Mouse (Mus musculus) R1 (cell line): ENCODE results near the gene Pde4d.

Source experiments
- DNase-seq: peaks from one replicate; pipeline ENCODE4 v3.0.0-alpha.2; 2018; ENCODE audit warnings: low read depth, low spot score

Gene Pde4d

DNA sequence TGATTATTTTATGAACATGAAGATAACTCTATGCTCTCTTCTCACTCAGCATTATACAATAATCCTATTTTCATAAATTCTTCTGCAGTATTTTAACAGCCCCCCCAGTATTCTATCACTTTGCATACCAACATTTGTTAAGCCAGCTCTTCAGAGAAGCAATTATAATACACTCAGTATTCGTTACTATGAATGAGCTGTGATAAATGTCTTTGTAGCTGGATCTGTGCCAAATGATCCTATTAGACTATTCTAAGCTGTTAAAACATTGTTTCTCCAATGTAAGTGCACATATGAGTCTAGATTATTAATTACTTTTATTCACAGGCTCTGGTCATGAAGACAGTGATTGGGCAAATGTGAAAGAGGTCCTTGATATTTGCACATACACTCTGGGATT, 575.0 kb downstream of the Pde4d start:
- no peak for DNase-seq

DNA sequence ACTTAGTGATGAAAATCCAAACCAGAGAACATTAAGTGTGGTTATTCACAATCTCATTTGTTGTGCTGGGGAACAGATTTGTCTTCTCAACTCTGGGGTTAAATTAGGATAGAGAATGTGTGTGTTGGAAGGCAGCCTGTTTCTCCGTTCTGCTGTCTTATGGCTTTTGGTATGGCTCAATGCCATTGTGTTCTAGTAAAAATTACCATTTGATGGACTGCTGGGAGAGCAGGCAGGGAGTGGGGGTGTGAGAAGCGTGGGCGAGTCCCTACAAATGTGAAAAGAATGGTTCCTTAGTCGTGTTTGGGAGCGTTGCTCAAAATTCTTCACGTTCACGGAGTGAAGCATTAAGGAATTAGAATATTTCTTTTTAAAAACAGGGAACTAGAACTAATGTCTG, 597.4 kb downstream of the Pde4d start:
- no peak for DNase-seq

DNA sequence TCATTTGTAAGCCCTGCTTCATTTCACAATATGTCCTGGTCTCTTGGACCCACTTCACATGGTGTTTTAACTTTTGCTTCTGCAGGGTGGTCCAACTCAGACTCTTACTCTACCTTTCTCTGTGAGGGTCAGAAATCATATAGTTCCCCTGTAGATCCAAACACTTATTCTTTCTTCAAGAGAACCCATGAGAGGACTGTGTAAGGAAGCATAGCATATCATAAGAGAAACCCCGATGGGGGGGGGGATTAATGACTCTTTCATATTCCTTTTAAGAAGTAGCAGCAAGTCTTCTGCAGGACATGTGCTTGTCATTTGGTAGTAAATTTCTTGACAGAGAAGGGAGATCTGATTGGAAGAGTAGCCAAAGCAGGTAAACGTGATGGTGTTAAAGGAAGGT, 603.1 kb downstream of the Pde4d start:
- DNase-seq = no peak

DNA sequence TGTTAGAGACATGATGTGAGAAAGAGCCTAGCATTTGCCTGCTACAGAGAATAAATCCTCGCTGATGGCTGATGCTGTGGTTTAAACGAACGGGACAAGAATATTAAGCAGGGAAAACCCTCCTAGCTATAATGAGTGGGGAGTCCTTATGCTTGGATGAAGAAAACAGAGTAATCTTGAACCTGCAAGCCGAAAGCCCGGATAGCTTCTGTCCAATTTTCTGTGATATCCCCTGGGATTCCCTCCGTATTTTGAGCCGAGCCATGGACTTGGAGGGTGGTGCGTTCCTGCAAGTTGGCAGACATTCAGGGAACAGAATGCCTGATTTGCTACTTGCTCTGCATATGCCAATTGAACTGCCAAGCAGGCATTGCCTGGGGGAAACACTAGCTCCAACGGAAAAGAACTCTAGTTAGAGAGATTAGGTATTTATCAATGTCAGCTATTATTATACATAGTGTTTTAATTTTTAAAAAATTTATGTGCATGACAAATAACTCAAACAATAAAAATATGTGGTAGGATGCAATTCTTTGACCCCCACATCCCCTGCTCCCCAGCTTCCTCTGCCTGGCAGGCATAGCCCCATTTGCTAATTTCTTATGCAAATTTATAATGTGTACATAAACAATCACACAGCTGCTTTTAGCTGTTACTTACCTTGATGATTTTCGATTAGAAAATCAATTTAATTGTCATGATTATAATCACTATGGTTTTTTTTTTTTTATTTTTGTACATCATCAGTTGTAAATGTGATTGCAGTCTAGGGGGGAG, 603.7 kb downstream of the Pde4d start:
- no peak for DNase-seq

- no peak for DNase-seq
Measured at GRCm38 (mm10) chr13:109058045-109058444, 608.3 kb downstream of the Pde4d start.

DNA sequence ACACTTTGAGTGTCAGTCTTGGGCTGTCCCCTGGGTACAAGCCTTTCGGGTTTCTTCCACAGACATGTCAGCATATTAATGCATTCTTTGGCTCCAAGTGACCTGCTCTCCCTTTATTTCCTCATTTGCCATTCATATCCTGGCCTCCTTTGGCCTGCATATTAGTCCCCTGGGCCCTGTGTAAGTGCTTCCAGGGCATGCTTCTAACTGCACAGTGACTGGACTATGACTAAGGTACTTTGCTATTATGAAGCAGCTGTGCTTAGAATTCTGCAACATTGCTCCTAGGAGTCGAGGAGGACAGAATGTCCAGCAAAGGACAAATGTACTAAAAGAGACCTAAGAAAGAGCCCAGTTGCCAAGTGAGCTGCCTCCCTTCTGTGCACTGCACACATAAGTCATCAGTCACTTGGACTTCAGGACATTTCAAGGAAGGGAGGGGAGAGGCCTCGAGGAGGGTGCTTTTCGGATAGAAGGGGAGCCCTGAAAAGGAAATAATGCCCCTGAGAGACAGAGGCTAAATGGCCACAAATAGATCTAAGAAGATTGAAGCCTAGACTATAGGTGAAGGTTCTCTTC, 616.9 kb downstream of the Pde4d start:
- no peak for DNase-seq

- DNase-seq = no peak
Measured at GRCm38 (mm10) chr13:109068258-109069219, 618.8 kb downstream of the Pde4d start.

DNA sequence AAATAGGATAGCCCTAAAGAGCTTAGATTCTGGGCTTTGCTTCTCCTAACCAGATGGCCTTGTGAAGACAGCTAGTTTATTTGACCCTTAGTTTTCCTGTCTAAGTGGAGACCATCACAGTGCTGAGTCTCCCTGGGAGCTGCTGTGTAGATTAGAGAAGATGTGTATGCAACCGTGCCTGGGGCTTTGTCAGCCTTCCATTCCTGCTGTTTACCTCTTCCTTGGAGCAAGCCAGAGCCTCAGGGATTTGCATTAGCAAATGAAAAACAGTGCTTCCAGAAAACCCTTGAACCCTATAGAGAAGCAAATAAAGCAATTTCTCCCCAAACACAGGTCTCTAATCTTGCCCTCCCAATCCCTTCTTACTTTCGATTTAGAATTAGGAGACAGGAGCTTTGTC, 623.6 kb downstream of the Pde4d start:
- peak; percentile 85 for DNase-seq

GRCm38 (mm10) chr13:109074078-109074477, 624.3 kb downstream of the Pde4d start:
- DNase-seq = no peak

DNA sequence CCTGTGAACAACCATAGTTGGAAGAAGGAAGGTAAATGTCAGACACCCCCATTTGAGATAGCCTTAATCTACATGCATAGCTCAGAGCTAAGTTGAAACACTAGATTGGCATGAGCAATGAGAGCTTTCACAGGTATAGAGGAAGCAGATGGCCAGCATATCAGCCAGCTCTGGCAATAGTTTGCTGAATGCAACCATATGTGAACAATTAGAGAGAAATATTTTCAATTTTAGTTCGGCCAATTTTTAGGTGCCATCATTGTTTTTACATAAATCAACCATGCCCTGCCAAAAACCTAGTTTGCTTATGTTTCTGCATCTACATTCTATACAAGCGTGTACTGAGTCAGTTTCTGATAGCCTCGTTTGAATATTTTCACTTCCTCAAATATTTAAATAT, 642.9 kb downstream of the Pde4d start:
- no peak for DNase-seq

DNA sequence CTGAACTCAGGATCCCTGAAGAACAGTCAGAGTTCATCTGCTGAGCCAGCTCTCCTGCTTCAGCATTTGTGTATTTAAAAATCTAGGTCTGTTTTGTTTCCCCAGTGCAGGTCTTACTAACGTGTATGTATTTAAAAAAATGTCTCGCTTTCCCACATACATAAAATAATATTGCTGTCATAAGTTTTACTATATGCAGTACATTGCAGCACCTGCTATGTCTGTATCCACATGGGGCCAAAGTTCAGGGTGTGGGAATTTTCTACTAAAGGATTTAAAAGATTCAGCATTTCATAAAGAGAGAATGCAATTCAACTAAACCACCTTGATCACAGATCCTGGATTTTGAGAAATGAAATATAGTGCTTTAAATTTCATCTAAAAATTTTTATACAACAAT, 646.9 kb downstream of the Pde4d start:
- DNase-seq = no peak

- DNase-seq = peak; percentile 77
Measured at GRCm38 (mm10) chr13:109116004-109116341, 666.2 kb downstream of the Pde4d start.

DNA sequence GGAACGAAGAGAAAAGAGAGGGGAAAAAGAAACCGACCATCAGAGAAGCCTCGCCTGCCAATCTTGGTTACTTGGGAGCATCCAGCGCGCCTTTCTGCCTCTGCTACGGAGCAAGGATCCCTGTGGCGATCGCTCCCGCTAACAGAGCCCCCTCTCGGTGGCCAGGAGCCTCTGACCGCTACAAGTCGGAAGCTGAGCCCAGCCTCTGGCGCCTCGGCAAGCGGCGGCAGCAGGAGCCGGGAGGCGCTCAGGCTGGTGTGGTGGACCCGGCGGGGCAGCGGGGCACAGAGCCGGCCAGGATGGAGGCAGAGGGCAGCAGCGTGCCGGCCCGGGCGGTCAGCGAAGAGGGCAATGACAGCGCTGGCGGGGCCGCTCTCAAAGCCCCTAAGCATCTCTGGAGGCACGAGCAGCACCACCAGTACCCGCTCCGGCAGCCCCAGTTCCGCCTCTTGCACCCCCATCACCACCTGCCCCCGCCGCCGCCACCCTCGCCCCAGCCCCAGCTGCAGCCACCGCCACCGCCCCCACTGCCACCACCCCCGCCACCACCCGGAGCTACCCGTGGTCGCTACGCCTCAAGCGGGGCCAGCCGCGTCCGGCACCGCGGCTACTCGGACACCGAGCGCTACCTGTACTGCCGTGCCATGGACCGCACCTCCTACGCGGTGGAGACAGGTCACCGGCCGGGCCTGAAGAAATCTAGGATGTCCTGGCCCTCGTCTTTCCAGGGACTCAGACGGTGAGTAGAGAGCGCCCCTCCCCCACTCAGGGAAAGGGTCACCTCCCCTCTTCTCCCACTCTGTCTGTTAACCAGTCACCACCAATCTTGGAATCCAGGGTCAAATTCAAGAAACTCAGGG, 666.8 kb downstream of the Pde4d start:
- peak; percentile 14 for DNase-seq

- DNase-seq = peak; percentile 9
Measured at GRCm38 (mm10) chr13:109117210-109117791, 667.6 kb downstream of the Pde4d start.

DNA sequence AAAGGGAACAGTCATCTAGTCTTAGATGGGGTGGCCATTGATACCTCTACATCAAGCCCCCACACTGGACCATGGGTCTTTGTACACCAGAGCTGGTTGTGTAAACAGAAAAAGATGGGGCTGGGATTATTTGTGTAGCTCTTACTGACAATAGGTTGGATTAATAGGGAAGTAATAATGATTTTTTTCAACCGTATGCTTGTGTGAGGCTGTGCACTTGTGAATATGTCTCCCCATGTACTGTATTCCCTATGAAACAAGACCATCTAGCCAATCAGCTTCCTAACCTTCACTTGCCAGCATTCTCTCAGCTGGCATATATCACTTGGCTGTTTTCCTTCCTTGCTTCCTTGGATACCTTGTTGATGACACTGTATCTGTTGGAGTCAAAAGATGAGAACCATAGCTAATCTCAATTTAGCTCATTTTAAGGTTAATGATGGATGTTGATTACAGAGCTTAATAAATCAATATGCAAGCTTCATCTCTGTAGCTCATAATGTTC, 668.6 kb downstream of the Pde4d start:
- no peak for DNase-seq

DNA sequence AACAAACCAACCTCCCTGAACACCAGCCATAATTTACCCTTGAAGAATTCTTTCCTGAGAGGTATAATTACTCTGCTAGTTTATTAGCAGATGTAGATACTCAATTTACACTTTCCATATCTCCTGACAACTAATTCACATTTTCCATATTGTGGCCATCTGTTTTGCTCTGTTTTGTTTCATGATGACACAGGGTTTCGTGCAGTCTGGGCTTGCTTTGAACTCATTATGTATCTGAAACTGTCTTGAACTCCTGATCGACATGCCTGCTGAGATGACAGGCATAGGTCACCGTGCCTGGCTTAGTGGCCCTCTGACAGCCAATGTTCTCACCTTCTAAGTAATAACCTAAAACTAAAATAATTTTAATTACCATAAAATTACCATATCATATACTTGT, 672.1 kb downstream of the Pde4d start:
- no peak for DNase-seq

GRCm38 (mm10) chr13:109136405-109136804, 686.7 kb downstream of the Pde4d start:
- no peak for DNase-seq

DNA sequence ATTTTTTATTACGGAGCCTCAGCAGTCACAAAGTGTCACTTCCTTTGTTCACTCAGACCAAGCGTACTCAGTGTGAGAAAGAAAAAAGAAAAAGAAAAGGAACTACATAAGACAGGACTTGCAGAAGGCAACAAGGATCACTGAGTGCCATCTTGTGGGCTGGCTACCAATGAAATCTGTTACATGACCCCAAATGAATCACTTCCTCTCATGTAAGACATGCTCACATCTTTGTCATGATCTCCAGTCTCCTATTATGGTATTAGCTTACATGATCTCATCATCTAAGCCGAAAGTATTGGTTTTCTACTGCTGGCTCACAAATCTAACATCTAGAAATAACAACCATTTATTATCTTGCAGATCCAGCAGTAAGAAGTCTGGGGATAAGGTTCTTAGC, 709.0 kb downstream of the Pde4d start:
- no peak for DNase-seq

DNA sequence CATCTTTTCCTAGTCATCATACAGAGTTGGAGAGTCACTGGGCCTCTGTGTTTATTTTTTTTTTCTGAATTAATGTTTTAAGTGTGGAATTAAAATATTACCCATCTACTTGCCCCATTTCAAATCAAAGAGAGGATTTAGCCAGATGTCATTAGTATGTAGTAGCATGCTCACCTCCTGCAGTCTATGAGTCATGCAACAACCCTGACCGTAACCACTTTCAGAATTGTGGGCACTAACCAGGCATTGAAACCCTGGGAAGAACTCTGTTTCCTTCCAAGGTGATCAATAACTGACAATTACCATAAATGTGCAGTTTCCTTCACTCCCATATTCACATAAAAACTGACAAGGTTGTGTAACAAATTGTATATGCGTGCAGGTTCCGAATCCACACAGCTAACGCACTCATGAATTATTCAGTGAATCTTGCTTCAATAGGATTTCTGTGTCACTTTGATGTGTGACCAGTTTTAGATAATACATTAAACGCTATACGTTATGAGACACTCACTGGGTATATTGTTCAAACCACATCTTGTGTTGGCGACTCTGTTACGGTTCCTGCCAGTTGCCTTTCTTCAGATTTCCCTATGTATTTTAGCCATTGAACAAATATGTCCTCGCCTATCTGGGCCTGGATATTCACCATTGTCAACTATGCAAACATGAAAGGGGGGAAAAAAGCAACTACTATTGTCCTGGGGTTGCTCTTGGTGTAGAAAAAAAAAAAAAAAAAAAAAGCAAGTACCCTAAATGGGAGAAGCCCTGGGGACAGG, 719.0 kb downstream of the Pde4d start:
- no peak for DNase-seq

DNA sequence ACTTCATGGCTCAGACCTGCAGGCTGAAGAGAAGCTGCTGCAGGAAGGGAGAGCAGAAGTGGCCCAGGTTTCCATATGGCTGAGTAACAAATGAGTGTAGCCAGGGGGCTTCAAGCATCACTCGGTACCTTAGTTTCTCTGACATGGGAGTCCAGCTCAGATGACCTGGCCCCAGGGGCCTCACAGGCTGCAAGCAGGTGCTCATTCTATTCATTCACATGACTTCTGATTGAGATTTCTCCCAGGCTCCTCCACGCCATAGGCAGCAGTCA, 719.5 kb downstream of the Pde4d start:
- no peak for DNase-seq
